28 mouse cellular contexts compared by ENCODE assay signal in the genomic region with DNA sequence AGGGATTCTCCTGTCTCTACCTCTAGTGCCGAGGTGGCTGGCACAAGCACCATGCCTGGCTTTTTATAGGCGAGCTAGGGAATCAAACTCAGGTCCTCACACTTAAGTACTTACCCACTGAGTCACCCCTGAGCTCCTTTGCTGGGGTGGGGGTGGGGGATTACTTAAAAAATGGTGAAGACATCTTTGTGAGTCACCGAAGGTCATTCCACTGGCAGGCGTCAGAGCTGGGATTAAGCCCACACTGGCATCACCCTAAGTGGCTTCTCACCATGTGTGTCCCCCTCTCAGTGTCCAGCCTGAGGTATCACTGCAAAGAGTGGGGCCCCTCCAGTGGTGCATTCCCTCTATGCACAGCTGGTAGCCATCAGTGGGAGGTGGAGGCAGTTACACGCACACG. TPM values are rescaled to one million over a fixed set of nuclear protein-coding genes. Genes with fewer than 3 reads are reported as not detected.
DNase-seq lines count a peak whose midpoint lies in the region; ATAC-seq and TF ChIP-seq lines count a peak whose summit lies in the region.
"Had no signal": no experiment of that assay in that cellular context is flagged by ENCODE, and none has a peak within 500 bp of the region (broad histone marks: within the 10 kb centered on the region; RNA-seq: fewer than 3 reads in every experiment).

No protein-coding gene starts in this region.

- no peak for ATAC-seq in monocyte, adult 5-6 weeks (replicated peaks; ENCODE audit: insufficient number of reproducible peaks, low FRiP score, low TSS enrichment, poor library complexity, severe bottlenecking)
- no peak for ATAC-seq in stomach, postnatal 0 days (ENCODE audit: low FRiP score, low TSS enrichment)
- ATAC-seq: activated CD4-positive, CD25-positive, alpha-beta regulatory T cell, adult 4 months; CD4-positive, CD25-positive, alpha-beta regulatory T cell, adult 4 months; forebrain, embryonic 13.5 days; forebrain, embryonic 15.5 days; forebrain, postnatal 0 days; Patski had no signal

- peak; percentile 50 for DNase-seq in adrenal gland, adult 2 months
- DNase-seq in adrenal gland, postnatal 4 days (ENCODE audit: low spot score in 2 of 2), result no peak
- DNase-seq in testis, postnatal 14 days (ENCODE audit: low spot score), result no peak
- peak; percentile 7 for DNase-seq in Muller cell, postnatal 12 days (ENCODE audit: inconsistent ontology term)
- DNase-seq in stomach, postnatal 0 days (ENCODE audit: low spot score), result no peak
- DNase-seq: adrenal gland, postnatal 10 days; B cell, adult 2 months; cerebellum, adult 11-12 months; cerebellum, adult 2 months; cerebellum, adult 9-10 months; cerebellum, postnatal 10 days; cerebellum, postnatal 25 days; forebrain, postnatal 0 days had no signal

- no peak for TF ChIP-seq CTCF in testis, adult 2 months (IDR thresholded peaks at IDR 0.05; ENCODE audit: control insufficient read depth, insufficient read depth, insufficient replicate concordance, low read depth, low read length)
- TF ChIP-seq CTCF in stomach, postnatal 0 days (IDR thresholded peaks at IDR 0.05; ENCODE audit: low read depth), result no peak

- H3K4me2 ChIP-seq in stomach, postnatal 0 days (replicated peaks; ENCODE audit: low read depth), result no peak overlapping the region
- H3K4me2 ChIP-seq: embryonic facial prominence, embryonic 12.5 days; forebrain, embryonic 13.5 days; forebrain, embryonic 15.5 days had no signal

- H3K27me3 ChIP-seq in testis, adult 2 months (ENCODE audit: control insufficient read depth, insufficient read depth, low read length), result no peaks in the 10 kb centered on the region
- no peaks in the 10 kb centered on the region; the same call in 1 of the 2 replicates for H3K27me3 ChIP-seq in stomach, postnatal 0 days (ENCODE audit: control insufficient read depth, insufficient read depth, low read length)
- H3K27me3 ChIP-seq: forebrain, embryonic 15.5 days had no signal

- H3K4me1 ChIP-seq in testis, adult 2 months (ENCODE audit: control insufficient read depth, insufficient read depth, low read length), result peaks cover 9% of the 10 kb centered on the region
- H3K4me1 ChIP-seq in stomach, postnatal 0 days (replicated peaks; ENCODE audit: control insufficient read depth, insufficient read depth), result no peaks in the 10 kb centered on the region

- 65% methylated on average over 6 of the region's 6 CpGs for WGBS in stomach, postnatal 0 days

- TF ChIP-seq EP300 in stomach, postnatal 0 days (optimal IDR thresholded peaks at IDR 0.05), result no peak

- no peaks in the 10 kb centered on the region for H3K9me3 ChIP-seq in stomach, postnatal 0 days (ENCODE audit: control insufficient read depth, low read length)
- H3K9me3 ChIP-seq: embryonic facial prominence, embryonic 10.5 days; embryonic facial prominence, embryonic 12.5 days; forebrain, embryonic 13.5 days; forebrain, embryonic 15.5 days; G1E had no signal

- TF ChIP-seq POLR2A in testis, adult 2 months (IDR thresholded peaks at IDR 0.05; ENCODE audit: control insufficient read depth, low read depth, low read length), result no peak

- H3K27ac ChIP-seq in testis, adult 2 months (ENCODE audit: control insufficient read depth, insufficient read depth, low read depth, low read length), result no peak overlapping the region
- no peak overlapping the region for H3K27ac ChIP-seq in stomach, postnatal 0 days (replicated peaks)
- H3K27ac ChIP-seq: embryonic facial prominence, embryonic 10.5 days; embryonic facial prominence, embryonic 12.5 days; forebrain, embryonic 13.5 days; forebrain, embryonic 15.5 days had no signal

- no peak overlapping the region for H3K9ac ChIP-seq in stomach, postnatal 0 days (ENCODE audit: low read length)
- H3K9ac ChIP-seq: embryonic facial prominence, embryonic 12.5 days; forebrain, embryonic 13.5 days; forebrain, embryonic 15.5 days; forebrain, postnatal 0 days had no signal

- H3K4me3 ChIP-seq in testis, adult 2 months (ENCODE audit: control insufficient read depth, low read depth, low read length), result peak overlapping the region; percentile 68
- H3K4me3 ChIP-seq in stomach, postnatal 0 days (ENCODE audit: low read depth, low read length), result no peak overlapping the region
- H3K4me3 ChIP-seq: embryonic facial prominence, embryonic 10.5 days; embryonic facial prominence, embryonic 12.5 days; forebrain, embryonic 13.5 days; forebrain, embryonic 15.5 days had no signal

- no peaks in the 10 kb centered on the region for H3K36me3 ChIP-seq in testis, adult 2 months (ENCODE audit: control insufficient read depth, insufficient read depth, low read length)
- H3K36me3 ChIP-seq in stomach, postnatal 0 days (ENCODE audit: control insufficient read depth, insufficient read depth, low read length), result no peaks in the 10 kb centered on the region
- H3K36me3 ChIP-seq: embryonic facial prominence, embryonic 10.5 days; embryonic facial prominence, embryonic 12.5 days had no signal

RNA-seq across cellular contexts. Expression of a gene that starts 0.8 kb away (rescaled TPM):
- not detected for total RNA-seq in adrenal gland, adult 2 months (2021)
- polyA plus RNA-seq in adrenal gland, adult 2 months (2012; rRNA removed), result not detected in 2 replicates
- total RNA-seq in adrenal gland, postnatal 4 days (2021), result not detected
- polyA plus RNA-seq in testis, adult 2 months (2012; rRNA removed), result 3,148 and 3,520 TPM in 2 replicates
- not detected in 3 replicates for total RNA-seq in monocyte, adult 5-6 weeks (2017)
- polyA plus RNA-seq in stomach, postnatal 0 days (2015; fragmentation: Nextera tagmentation; extraction: Ambion mirVana), result not detected in 2 replicates
- total RNA-seq: adrenal gland, adult 18-20 months; adrenal gland, postnatal 10 days; CH12.LX; forebrain, postnatal 0 days; G1E had no signal
- polyA plus RNA-seq: activated CD4-positive, CD25-positive, alpha-beta regulatory T cell, adult 4 months; CD4-positive, CD25-positive, alpha-beta regulatory T cell, adult 4 months; cerebellum, adult 2 months; cortical plate, adult 2 months; embryonic facial prominence, embryonic 10.5 days; embryonic facial prominence, embryonic 12.5 days; embryonic facial prominence, embryonic 14.5 days; forebrain, embryonic 11.5 days; forebrain, embryonic 13.5 days; forebrain, embryonic 15.5 days; forebrain, postnatal 0 days; G1E; Patski had no signal

RNA-seq across cellular contexts. Expression of a gene that starts 3.2 kb away (rescaled TPM):
- total RNA-seq in adrenal gland, adult 2 months (2021), result not detected
- not detected in 2 replicates for polyA plus RNA-seq in adrenal gland, adult 2 months (2012; rRNA removed)
- not detected for total RNA-seq in adrenal gland, postnatal 4 days (2021)
- 29.1 and 29.8 TPM in 2 replicates for polyA plus RNA-seq in testis, adult 2 months (2012; rRNA removed)
- total RNA-seq in monocyte, adult 5-6 weeks (2017), result not detected in 3 replicates
- not detected in 2 replicates for polyA plus RNA-seq in stomach, postnatal 0 days (2015; fragmentation: Nextera tagmentation; extraction: Ambion mirVana)
- total RNA-seq: adrenal gland, adult 18-20 months; adrenal gland, postnatal 10 days; CH12.LX; forebrain, postnatal 0 days; G1E had no signal
- polyA plus RNA-seq: activated CD4-positive, CD25-positive, alpha-beta regulatory T cell, adult 4 months; CD4-positive, CD25-positive, alpha-beta regulatory T cell, adult 4 months; cerebellum, adult 2 months; cortical plate, adult 2 months; embryonic facial prominence, embryonic 10.5 days; forebrain, embryonic 11.5 days; forebrain, embryonic 15.5 days; G1E; Patski had no signal

RNA-seq across cellular contexts. Expression of a gene that starts 13.9 kb away (rescaled TPM):
- 10 to 100 TPM; 81.5 to 83.8 TPM for total RNA-seq in adrenal gland, adult 2 months (2021)
- 195 and 237 TPM in 2 replicates for polyA plus RNA-seq in adrenal gland, adult 2 months (2012; rRNA removed)
- total RNA-seq in adrenal gland, postnatal 4 days (2021), result 100 to 1,000 TPM; 210 to 226 TPM
- polyA plus RNA-seq in testis, adult 2 months (2012; rRNA removed), result 53.2 and 55.4 TPM in 2 replicates
- total RNA-seq in monocyte, adult 5-6 weeks (2017), result 28.3 to 44.7 TPM (median 44.0 TPM) in 3 replicates
- polyA plus RNA-seq in stomach, postnatal 0 days (2015; fragmentation: Nextera tagmentation; extraction: Ambion mirVana), result 52.9 and 60.0 TPM in 2 replicates

RNA-seq across cellular contexts. Expression of a gene that starts 13.9 kb away (rescaled TPM):
- 1 to 10 TPM in 1 of 2 experiments, under 1 TPM in 1; 0.66 to 1.4 TPM for total RNA-seq in adrenal gland, adult 2 months (2021)
- polyA plus RNA-seq in adrenal gland, adult 2 months (2012; rRNA removed), result 1.2 and 1.8 TPM in 2 replicates
- total RNA-seq in adrenal gland, postnatal 4 days (2021), result 1 to 10 TPM in 1 of 2 experiments, under 1 TPM in 1; 0.96 to 1.2 TPM
- 1,462 and 1,528 TPM in 2 replicates for polyA plus RNA-seq in testis, adult 2 months (2012; rRNA removed)
- 0.49 to 0.53 TPM in 2 of 3 replicates, not detected in the other for total RNA-seq in monocyte, adult 5-6 weeks (2017)
- polyA plus RNA-seq in stomach, postnatal 0 days (2015; fragmentation: Nextera tagmentation; extraction: Ambion mirVana), result 0.57 and 0.65 TPM in 2 replicates

RNA-seq across cellular contexts. Expression of a gene that starts 24.4 kb away (rescaled TPM):
- not detected for total RNA-seq in adrenal gland, adult 2 months (2021)
- not detected in 2 replicates for polyA plus RNA-seq in adrenal gland, adult 2 months (2012; rRNA removed)
- not detected for total RNA-seq in adrenal gland, postnatal 4 days (2021)
- polyA plus RNA-seq in testis, adult 2 months (2012; rRNA removed), result 89.1 and 101 TPM in 2 replicates
- total RNA-seq in monocyte, adult 5-6 weeks (2017), result not detected in 3 replicates
- polyA plus RNA-seq in stomach, postnatal 0 days (2015; fragmentation: Nextera tagmentation; extraction: Ambion mirVana), result 0.13 TPM in 1 of 2 replicates, not detected in the other
- total RNA-seq: adrenal gland, adult 18-20 months; adrenal gland, postnatal 10 days; CH12.LX; forebrain, postnatal 0 days had no signal
- polyA plus RNA-seq: activated CD4-positive, CD25-positive, alpha-beta regulatory T cell, adult 4 months; CD4-positive, CD25-positive, alpha-beta regulatory T cell, adult 4 months; cerebellum, adult 2 months; cortical plate, adult 2 months; embryonic facial prominence, embryonic 12.5 days; embryonic facial prominence, embryonic 14.5 days; forebrain, embryonic 11.5 days; forebrain, embryonic 13.5 days; forebrain, embryonic 15.5 days; forebrain, postnatal 0 days; G1E; Patski had no signal

Comparison
In these comparisons a context has a peak if more than half of its experiments do, and no peak if none do; other contexts are left out.
1. DNase-seq: peak in adrenal gland, adult 2 months (single experiment) and Muller cell, postnatal 12 days (single experiment); none in adrenal gland, postnatal 4 days (0 of 2), testis, postnatal 14 days (single experiment) and stomach, postnatal 0 days (single experiment).